Mouse (Mus musculus) embryonic facial prominence, embryonic 12.5 days (tissue): ENCODE results near the gene Rnaseh2a. TPM values are rescaled to one million over a fixed set of nuclear protein-coding genes. Genes with fewer than 3 reads are reported as not detected.

Source experiments
- ATAC-seq: fragments of 200-750 bp; cut with Nextera tagmentation; 2 replicates; pipeline ENCODE4 v1.8.0; 2017; ENCODE audit not compliant: insufficient number of reproducible peaks, insufficient read depth, low FRiP score, low TSS enrichment
- H3K27ac ChIP-seq: fragments of 300-500 bp; sonication (generic); 2 replicates; pipeline ENCODE4 v1.5.1; 2016; ENCODE audit warnings: mild to moderate bottlenecking
- H3K27me3 ChIP-seq: fragments of 300-500 bp; sonication (generic); 2 replicates; pipeline ENCODE4 v1.6.1; 2016; ENCODE audit warnings: mild to moderate bottlenecking, moderate library complexity
- H3K36me3 ChIP-seq: fragments of 300-500 bp; sonication (generic); 2 replicates; pipeline ENCODE4 v1.6.1; 2016; ENCODE audit warnings: mild to moderate bottlenecking
- H3K4me1 ChIP-seq: fragments of 300-500 bp; sonication (generic); 2 replicates; pipeline ENCODE4 v1.6.1; 2016
- H3K4me2 ChIP-seq: fragments of 300-500 bp; sonication (generic); replicated peaks from 2 replicates; pipeline ENCODE4 v1.6.1; 2016; ENCODE audit warnings: mild to moderate bottlenecking, moderate library complexity
- H3K4me3 ChIP-seq: fragments of 300-500 bp; sonication (generic); 2 replicates; pipeline ENCODE4 v1.5.1; 2016; ENCODE audit warnings: mild to moderate bottlenecking
- H3K9ac ChIP-seq: fragments of 300-500 bp; sonication (generic); 2 replicates; pipeline ENCODE4 v1.6.1; 2016; ENCODE audit warnings: mild to moderate bottlenecking, moderate library complexity
- H3K9me3 ChIP-seq: fragments of 300-500 bp; sonication (generic); 2 replicates; pipeline ENCODE4 v1.6.1; 2016; ENCODE audit warnings: mild to moderate bottlenecking, moderate library complexity
- WGBS: fragments of 180-500 bp; shearing (Covaris S2); methylation state at CpG from one replicate; pipeline ENCODE4 v1.1.7; 2016; 5-methylcytosine and 5-hydroxymethylcytosine counted together
- polyA plus RNA-seq: library from polyadenylated mRNA; unstranded; fragments of >200 nt; fragmentation: Nextera tagmentation; extraction: Ambion mirVana; gene quantifications from 2 replicates; pipeline ENCODE4 v1.2.1, GENCODE M21; 2016

Rnaseh2a gene
- 104 and 115 TPM in 2 replicates for polyA plus RNA-seq

GRCm38 (mm10) chr8:84969241-84970134, at the start of gene Rnaseh2a, which contains the start of the genes Gm49661 and Prdx2:
TSS of gene Rnaseh2a (minus strand) at chr8:84969767.
TSS of gene Gm49661 (minus strand) at chr8:84969433.
TSS of gene Prdx2 (plus strand) at chr8:84969587.
- Histone ChIP-seq H3K4me3 (peak within 1 kb of the TSS; percentile 83), H3K36me3 (peaks cover 35% of the 10 kb centered on the region), H3K9ac (peak within 1 kb of the TSS; percentile 90), H3K4me1 (peaks cover 32% of the 10 kb centered on the region), H3K9me3 (no peaks in the 10 kb centered on the region), H3K27me3 (no peaks in the 10 kb centered on the region), H3K4me2 (peak within 1 kb of the TSS; percentile 93), H3K27ac (peak within 1 kb of the TSS; percentile 85)
- under 1% methylated on average over 56 of the region's 56 CpGs for WGBS
- ATAC-seq: peak; percentile 65

- Histone ChIP-seq H3K27ac (no peak overlapping the region), H3K27me3 (peaks cover 26% of the 10 kb centered on the region), H3K4me3 (no peak overlapping the region), H3K4me1 (peaks cover 4% of the 10 kb centered on the region; the same call in 1 of the 2 replicates), H3K9ac (no peak overlapping the region), H3K9me3 (no peaks in the 10 kb centered on the region), H3K36me3 (peaks cover 45% of the 10 kb centered on the region), H3K4me2 (no peak overlapping the region)
- no peak for ATAC-seq
- 35% methylated on average over 5 of the region's 5 CpGs for WGBS
These were observed 47.6 kb upstream of the Rnaseh2a start for GRCm38 (mm10) chr8:85017209-85017608.

GRCm38 (mm10) chr8:85016724-85017123, 47.2 kb upstream of the Rnaseh2a start:
- no peak overlapping the region for H3K27ac ChIP-seq
- no peak overlapping the region for H3K4me3 ChIP-seq
- 67% methylated on average over 10 of the region's 10 CpGs for WGBS

GRCm38 (mm10) chr8:85014431-85014830, 44.9 kb upstream of the Rnaseh2a start, which contains the start of gene Best2:
TSS of gene Best2 (minus strand) at chr8:85014531.
- 25% methylated on average over 2 of the region's 2 CpGs for WGBS
- no peak for ATAC-seq
- H3K9ac ChIP-seq: no peak within 1 kb of the TSS
- peaks cover 47% of the 10 kb centered on the region for H3K27me3 ChIP-seq
- peak within 1 kb of the TSS; percentile 47 for H3K4me2 ChIP-seq
- peaks cover 21% of the 10 kb centered on the region for H3K36me3 ChIP-seq
- no peaks in the 10 kb centered on the region for H3K9me3 ChIP-seq
- peaks cover 4% of the 10 kb centered on the region; the same call in 1 of the 2 replicates for H3K4me1 ChIP-seq
- H3K4me3 ChIP-seq: peak within 1 kb of the TSS; percentile 22
- H3K27ac ChIP-seq: no peak within 1 kb of the TSS

More at GRCm38 (mm10) chr8:85016724-85017123, 47.2 kb upstream of the Rnaseh2a start:
- no peak overlapping the region for H3K9ac ChIP-seq
- H3K4me2 ChIP-seq: no peak overlapping the region
- H3K36me3 ChIP-seq: peaks cover 40% of the 10 kb centered on the region
- no peaks in the 10 kb centered on the region for H3K9me3 ChIP-seq
- peaks cover 31% of the 10 kb centered on the region for H3K27me3 ChIP-seq
- H3K4me1 ChIP-seq: peaks cover 4% of the 10 kb centered on the region; the same call in 1 of the 2 replicates
- no peak for ATAC-seq

- H3K36me3 ChIP-seq: peaks cover 10% of the 10 kb centered on the region
- ATAC-seq: peak; percentile 30; the same call in 1 of the 2 replicates
- peak overlapping the region; percentile 47 for H3K4me2 ChIP-seq
- H3K4me3 ChIP-seq: peak overlapping the region; percentile 22
- peaks cover 4% of the 10 kb centered on the region; the same call in 1 of the 2 replicates for H3K4me1 ChIP-seq
- H3K9me3 ChIP-seq: no peaks in the 10 kb centered on the region
- H3K27ac ChIP-seq: no peak overlapping the region
- 4% methylated on average over 26 of the region's 26 CpGs for WGBS
- no peak overlapping the region for H3K9ac ChIP-seq
- H3K27me3 ChIP-seq: peaks cover 58% of the 10 kb centered on the region
These were observed 43.8 kb upstream of the Rnaseh2a start for GRCm38 (mm10) chr8:85013230-85013840.

GRCm38 (mm10) chr8:85011242-85011641, 41.7 kb upstream of the Rnaseh2a start:
- H3K36me3 ChIP-seq: no peaks in the 10 kb centered on the region
- no peak overlapping the region for H3K4me2 ChIP-seq
- H3K4me1 ChIP-seq: peaks cover 4% of the 10 kb centered on the region; the same call in 1 of the 2 replicates
- no peaks in the 10 kb centered on the region for H3K9me3 ChIP-seq
- H3K27ac ChIP-seq: no peak overlapping the region
- WGBS: 16% methylated on average over 28 of the region's 28 CpGs
- no peak overlapping the region for H3K4me3 ChIP-seq
- no peak for ATAC-seq
- H3K27me3 ChIP-seq: peaks cover 72% of the 10 kb centered on the region
- no peak overlapping the region for H3K9ac ChIP-seq

- no peak overlapping the region for H3K9ac ChIP-seq
- peaks cover 50% of the 10 kb centered on the region for H3K27me3 ChIP-seq
- no peak overlapping the region for H3K27ac ChIP-seq
- no peak overlapping the region for H3K4me2 ChIP-seq
- H3K4me1 ChIP-seq: no peaks in the 10 kb centered on the region
- ATAC-seq: no peak
- H3K36me3 ChIP-seq: no peaks in the 10 kb centered on the region
- H3K9me3 ChIP-seq: no peaks in the 10 kb centered on the region
- WGBS: 11% methylated on average over 25 of the region's 25 CpGs
- H3K4me3 ChIP-seq: no peak overlapping the region
These were observed 38.1 kb upstream of the Rnaseh2a start for GRCm38 (mm10) chr8:85007686-85008085.

GRCm38 (mm10) chr8:84997649-84998295, 28.2 kb upstream of the Rnaseh2a start:
- ATAC-seq: peak; percentile 74
- 0 out of 2 replicates have a peak overlapping the region, but pooled peaks have one; percentile 1 for H3K4me3 ChIP-seq

GRCm38 (mm10) chr8:84996978-84997377, 27.4 kb upstream of the Rnaseh2a start:
- Histone ChIP-seq H3K9me3 (no peaks in the 10 kb centered on the region), H3K4me2 (no peak overlapping the region), H3K27ac (no peak overlapping the region), H3K4me1 (peaks cover 6% of the 10 kb centered on the region; the same call in 1 of the 2 replicates), H3K4me3 (no peak overlapping the region), H3K9ac (no peak overlapping the region), H3K36me3 (no peaks in the 10 kb centered on the region), H3K27me3 (peaks cover 22% of the 10 kb centered on the region)
- ATAC-seq: no peak
- 75% methylated on average over 5 of the region's 5 CpGs for WGBS

More at GRCm38 (mm10) chr8:84997649-84998295, 28.2 kb upstream of the Rnaseh2a start:
- H3K9ac ChIP-seq: peak overlapping the region; percentile 47
- peaks cover 22% of the 10 kb centered on the region for H3K27me3 ChIP-seq
- no peak overlapping the region for H3K27ac ChIP-seq
- H3K4me2 ChIP-seq: peak overlapping the region; percentile 8; the same call in 1 of the 2 replicates
- peaks cover 6% of the 10 kb centered on the region; the same call in 1 of the 2 replicates for H3K4me1 ChIP-seq
- WGBS: 5% methylated on average over 19 of the region's 19 CpGs
- no peaks in the 10 kb centered on the region for H3K36me3 ChIP-seq
- H3K9me3 ChIP-seq: no peaks in the 10 kb centered on the region

GRCm38 (mm10) chr8:84995680-84996079, 26.1 kb upstream of the Rnaseh2a start:
- Histone ChIP-seq H3K36me3 (no peaks in the 10 kb centered on the region), H3K4me3 (no peak overlapping the region), H3K4me1 (peaks cover 13% of the 10 kb centered on the region), H3K9ac (no peak overlapping the region), H3K27me3 (peaks cover 22% of the 10 kb centered on the region), H3K9me3 (no peaks in the 10 kb centered on the region), H3K4me2 (no peak overlapping the region), H3K27ac (no peak overlapping the region)
- ATAC-seq: no peak
- WGBS: 22% methylated on average over 25 of the region's 25 CpGs

- H3K4me3 ChIP-seq: no peak overlapping the region
- H3K9me3 ChIP-seq: no peaks in the 10 kb centered on the region
- H3K9ac ChIP-seq: no peak overlapping the region
- peaks cover 22% of the 10 kb centered on the region for H3K27me3 ChIP-seq
- 90% methylated on average over 9 of the region's 9 CpGs for WGBS
- H3K4me1 ChIP-seq: peaks cover 15% of the 10 kb centered on the region
- ATAC-seq: no peak
- no peak overlapping the region for H3K4me2 ChIP-seq
- no peaks in the 10 kb centered on the region for H3K36me3 ChIP-seq
- H3K27ac ChIP-seq: no peak overlapping the region
These were observed 24.8 kb upstream of the Rnaseh2a start for GRCm38 (mm10) chr8:84994375-84994774.
